In genomic region chr7:116736333-116736732, GRCm38 (mm10) we compare ENCODE assay signal across 20 mouse cellular contexts.
DNase-seq lines count a peak whose midpoint lies in the region; ATAC-seq lines count a peak whose summit lies in the region.
"Had no signal": no experiment of that assay in that cellular context is flagged by ENCODE, and none has a peak within 500 bp of the region (broad histone marks: within the 10 kb centered on the region; RNA-seq: fewer than 3 reads in every experiment).

No protein-coding gene starts in this region.

- H3K36me3 ChIP-seq in hindbrain, embryonic 14.5 days (replicated peaks; ENCODE audit: control insufficient read depth, insufficient read depth), result no peaks in the 10 kb centered on the region
- H3K36me3 ChIP-seq in hindbrain, embryonic 13.5 days, result no peaks in the 10 kb centered on the region
- H3K36me3 ChIP-seq: embryonic facial prominence, embryonic 15.5 days; G1E had no signal

- 37% methylated on average over 4 of the region's 4 CpGs for WGBS in hindbrain, embryonic 14.5 days
- WGBS in hindbrain, embryonic 13.5 days, result 48% methylated on average over 4 of the region's 4 CpGs

- H3K4me3 ChIP-seq in hindbrain, embryonic 14.5 days (replicated peaks; ENCODE audit: low read length), result no peak overlapping the region
- no peak overlapping the region for H3K4me3 ChIP-seq in hindbrain, embryonic 13.5 days
- H3K4me3 ChIP-seq: embryonic facial prominence, embryonic 15.5 days; gastrocnemius, adult 2 months; heart, adult 2 months; megakaryocyte, embryonic 14.5 days had no signal

- DNase-seq in cerebellum, postnatal 10 days, result peak; percentile 64 to 65
- no peak for DNase-seq in cerebellum, adult 9-11 months
- peak; percentile 41 for DNase-seq in hindbrain, embryonic 14.5 days (ENCODE audit: low spot score)
- DNase-seq in brain, adult 2 months (ENCODE audit: low read depth, low spot score), result peak; percentile 33
- peak; percentile 8 for DNase-seq in layer of hippocampus, postnatal 36 days
- DNase-seq in left cerebral cortex, adult 8-10 months (ENCODE audit: low spot score in 2 of 2), result no peak
- DNase-seq in c-Kit-positive CD71-positive TER-119-positive erythroid progenitor cells, embryonic 14.5 days (ENCODE audit: low spot score), result no peak
- DNase-seq: gastrocnemius, adult 2 months; heart, adult 2 months; kidney, adult 2 months; kidney, postnatal 14 days; liver; liver, postnatal 0 days; lung, postnatal 14 days; thymus, postnatal 25 days had no signal

- H3K4me2 ChIP-seq in hindbrain, embryonic 14.5 days (replicated peaks), result no peak overlapping the region
- H3K4me2 ChIP-seq in hindbrain, embryonic 13.5 days, result no peak overlapping the region
- H3K4me2 ChIP-seq: embryonic facial prominence, embryonic 15.5 days had no signal

- H3K9ac ChIP-seq in hindbrain, embryonic 14.5 days, result no peak overlapping the region
- no peak overlapping the region for H3K9ac ChIP-seq in hindbrain, embryonic 13.5 days
- H3K9ac ChIP-seq: embryonic facial prominence, embryonic 15.5 days; liver, postnatal 0 days had no signal

- no peak overlapping the region for H3K27ac ChIP-seq in hindbrain, embryonic 14.5 days
- H3K27ac ChIP-seq in hindbrain, embryonic 13.5 days, result no peak overlapping the region
- H3K27ac ChIP-seq: embryonic facial prominence, embryonic 15.5 days; gastrocnemius, adult 2 months; heart, adult 2 months had no signal

- H3K9me3 ChIP-seq in hindbrain, embryonic 14.5 days (ENCODE audit: control insufficient read depth, low read length), result no peaks in the 10 kb centered on the region
- H3K9me3 ChIP-seq in hindbrain, embryonic 13.5 days, result no peaks in the 10 kb centered on the region
- H3K9me3 ChIP-seq: embryonic facial prominence, embryonic 15.5 days had no signal

- no peaks in the 10 kb centered on the region for H3K27me3 ChIP-seq in hindbrain, embryonic 14.5 days (ENCODE audit: control insufficient read depth, insufficient read depth, low read length)
- no peaks in the 10 kb centered on the region for H3K27me3 ChIP-seq in hindbrain, embryonic 13.5 days
- H3K27me3 ChIP-seq: embryonic facial prominence, embryonic 15.5 days; megakaryocyte, embryonic 14.5 days had no signal

- no peak for ATAC-seq in hindbrain, embryonic 14.5 days (ENCODE audit: low FRiP score)
- no peak for ATAC-seq in hindbrain, embryonic 13.5 days (ENCODE audit: low FRiP score)
- ATAC-seq: CD4-positive, CD25-positive, alpha-beta regulatory T cell, adult 4 months; liver, postnatal 0 days had no signal

- no peaks in the 10 kb centered on the region for H3K4me1 ChIP-seq in hindbrain, embryonic 14.5 days (replicated peaks; ENCODE audit: control insufficient read depth, insufficient read depth, low read length)
- peaks cover 9% of the 10 kb centered on the region; the same call in 1 of the 2 replicates for H3K4me1 ChIP-seq in hindbrain, embryonic 13.5 days (replicated peaks)
- H3K4me1 ChIP-seq: embryonic facial prominence, embryonic 15.5 days; megakaryocyte, embryonic 14.5 days had no signal

Comparison
In these comparisons a context has a peak if more than half of its experiments do, and no peak if none do; other contexts are left out.
1. DNase-seq: peak in cerebellum, postnatal 10 days (2 of 2), hindbrain, embryonic 14.5 days (single experiment), brain, adult 2 months (single experiment) and layer of hippocampus, postnatal 36 days (2 of 2); none in cerebellum, adult 9-11 months (single experiment), left cerebral cortex, adult 8-10 months (0 of 2) and c-Kit-positive CD71-positive TER-119-positive erythroid progenitor cells, embryonic 14.5 days (single experiment).